Mouse (Mus musculus): Measurements from ENCODE around the gene Olfr1415.

DNA sequence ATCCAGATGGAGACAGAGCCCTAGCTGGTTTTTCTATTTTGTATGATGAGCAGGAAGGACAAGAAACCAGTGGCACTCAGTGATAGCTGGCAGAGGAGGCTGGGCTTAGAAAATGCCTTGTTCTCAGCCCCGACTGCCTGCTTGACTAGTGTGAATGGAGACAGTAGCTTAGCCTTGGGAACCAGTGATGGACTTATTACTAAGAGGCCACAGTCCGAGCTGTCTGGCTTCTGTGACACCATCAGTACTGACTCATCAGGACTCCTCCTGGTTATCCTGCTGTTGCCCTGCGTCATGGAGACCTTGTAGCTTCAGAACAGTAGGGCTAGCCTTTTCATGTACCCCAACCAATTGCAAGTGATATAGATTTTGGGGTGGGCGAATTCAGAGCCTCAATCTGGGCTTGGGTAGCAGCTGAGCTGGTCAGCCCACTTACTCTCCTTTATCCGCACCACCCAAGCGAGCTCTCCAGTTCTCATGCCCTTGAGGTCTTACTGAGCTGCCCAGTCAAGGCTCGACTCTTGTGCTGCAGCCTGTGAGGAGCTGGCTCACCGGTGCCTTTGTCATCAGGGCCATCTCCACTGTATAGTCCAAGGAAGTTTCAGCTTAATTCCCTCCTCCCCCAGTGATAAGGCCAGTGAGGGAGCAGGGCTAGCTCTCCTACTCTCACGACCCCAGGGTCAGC, 55.7 kb downstream of the Olfr1415 start:
- TF ChIP-seq ZNF384 (IDR thresholded peaks at IDR 0.05; ENCODE audit: low read depth, low read length) = no peak
- no peak for TF ChIP-seq HCFC1 (IDR thresholded peaks at IDR 0.05; ENCODE audit: borderline replicate concordance, insufficient read depth, low read length)
- TF ChIP-seq CHD2 (IDR thresholded peaks at IDR 0.05; ENCODE audit: low read depth, low read length) = no peak
